Mouse (Mus musculus) liver, embryonic 13.5 days (tissue): ENCODE measurements around the gene Gm5737. TPM values are rescaled to one million over a fixed set of nuclear protein-coding genes. Genes with fewer than 3 reads are reported as not detected.
A peak's percentile ranks its signal among the peaks of the same experiment; 100 is the strongest.

Experiments
- ATAC-seq: fragments of 200-750 bp; cut with Nextera tagmentation; 2 replicates; pipeline ENCODE4 v1.8.0; 2017; ENCODE audit warnings: low read depth, mild to moderate bottlenecking, moderate number of reproducible peaks, moderate library complexity
- DNase-seq: peaks from one replicate; pipeline ENCODE4 v3.0.0; 2022
- H3K27ac ChIP-seq: fragments of 300-500 bp; sonication (generic); 2 replicates; pipeline ENCODE4 v1.5.1; 2015; ENCODE audit warnings: moderate library complexity, mild to moderate bottlenecking, inconsistent platforms
- H3K27me3 ChIP-seq: fragments of 300-500 bp; sonication (generic); 2 replicates; pipeline ENCODE4 v1.6.1; 2015; ENCODE audit warnings: mild to moderate bottlenecking, inconsistent platforms
- H3K36me3 ChIP-seq: fragments of 300-500 bp; sonication (generic); 2 replicates; pipeline ENCODE4 v1.6.1; 2015; ENCODE audit warnings: mild to moderate bottlenecking, inconsistent platforms
- H3K4me1 ChIP-seq: fragments of 300-500 bp; sonication (generic); replicated peaks from 2 replicates; pipeline ENCODE4 v1.6.1; 2015; ENCODE audit warnings: inconsistent platforms
- H3K4me2 ChIP-seq: fragments of 300-500 bp; sonication (generic); 2 replicates; pipeline ENCODE4 v1.6.1; 2015; ENCODE audit warnings: inconsistent platforms, mild to moderate bottlenecking, moderate library complexity
- H3K4me3 ChIP-seq: fragments of 300-500 bp; sonication (generic); replicated peaks from 2 replicates; pipeline ENCODE4 v1.5.1; 2015; ENCODE audit warnings: mild to moderate bottlenecking, inconsistent platforms
- H3K9ac ChIP-seq: fragments of 300-500 bp; sonication (generic); 2 replicates; pipeline ENCODE4 v1.6.1; 2015; ENCODE audit warnings: mild to moderate bottlenecking, inconsistent platforms
- H3K9me3 ChIP-seq: fragments of 300-500 bp; sonication (generic); replicated peaks from 2 replicates; pipeline ENCODE4 v1.6.1; 2016; ENCODE audit warnings: inconsistent platforms
- WGBS: fragments of 180-500 bp; shearing (Covaris S2); methylation state at CpG from one replicate; pipeline ENCODE4 v1.1.7; 2015; ENCODE audit not compliant: insufficient replicate concordance; 5-methylcytosine and 5-hydroxymethylcytosine counted together
- polyA plus RNA-seq: library from polyadenylated mRNA; unstranded; fragments of >200 nt; fragmentation: Nextera tagmentation; extraction: Ambion mirVana; gene quantifications from 2 replicates; pipeline ENCODE4 v1.2.1, GENCODE M21; 2015

The Gm5737 gene
- polyA plus RNA-seq, 1 experiment from 2014 or later: not detected

DNA sequence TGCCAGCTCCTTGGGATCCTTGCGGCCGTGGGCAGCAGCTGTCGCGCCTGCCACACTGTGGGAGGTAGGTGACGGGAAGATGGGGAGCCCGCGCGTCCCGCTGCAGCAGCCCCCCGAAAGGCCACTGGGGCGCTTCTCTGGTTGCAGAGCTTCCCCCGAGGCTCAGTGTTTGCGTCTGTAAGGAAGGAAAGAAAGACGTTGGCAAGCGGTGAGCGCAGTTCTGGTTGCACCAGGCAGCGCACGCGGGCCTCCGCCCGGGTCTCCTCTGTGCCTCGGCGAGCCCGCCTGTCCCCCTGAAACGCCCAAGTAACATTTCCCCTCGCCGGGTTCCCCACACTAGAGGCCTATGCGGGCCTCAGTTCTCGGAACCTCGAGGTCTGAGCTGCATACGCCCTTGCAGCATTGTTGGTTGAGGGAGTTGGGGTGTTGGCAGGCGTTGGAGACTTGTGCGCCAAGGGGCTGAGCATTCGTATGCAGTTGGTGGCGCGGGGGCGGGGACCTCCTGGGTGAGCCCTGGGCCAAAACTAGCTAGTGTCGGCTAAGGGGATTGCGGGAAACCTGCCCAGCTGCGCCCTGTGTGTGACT, 31.0 kb downstream of the Gm5737 start:
- Histone ChIP-seq H3K36me3 (peaks cover 36% of the 10 kb centered on the region), H3K4me1 (peaks cover 64% of the 10 kb centered on the region), H3K27me3 (no peaks in the 10 kb centered on the region), H3K9me3 (no peaks in the 10 kb centered on the region), H3K4me2 (peak overlapping the region; percentile 86), H3K27ac (peak overlapping the region; percentile 98), H3K9ac (peak overlapping the region; percentile 96), H3K4me3 (peak overlapping the region; percentile 94)
- ATAC-seq (peak; percentile 78), DNase-seq (peak; percentile 79)
- WGBS: under 1% methylated on average over 40 of the region's 40 CpGs

DNA sequence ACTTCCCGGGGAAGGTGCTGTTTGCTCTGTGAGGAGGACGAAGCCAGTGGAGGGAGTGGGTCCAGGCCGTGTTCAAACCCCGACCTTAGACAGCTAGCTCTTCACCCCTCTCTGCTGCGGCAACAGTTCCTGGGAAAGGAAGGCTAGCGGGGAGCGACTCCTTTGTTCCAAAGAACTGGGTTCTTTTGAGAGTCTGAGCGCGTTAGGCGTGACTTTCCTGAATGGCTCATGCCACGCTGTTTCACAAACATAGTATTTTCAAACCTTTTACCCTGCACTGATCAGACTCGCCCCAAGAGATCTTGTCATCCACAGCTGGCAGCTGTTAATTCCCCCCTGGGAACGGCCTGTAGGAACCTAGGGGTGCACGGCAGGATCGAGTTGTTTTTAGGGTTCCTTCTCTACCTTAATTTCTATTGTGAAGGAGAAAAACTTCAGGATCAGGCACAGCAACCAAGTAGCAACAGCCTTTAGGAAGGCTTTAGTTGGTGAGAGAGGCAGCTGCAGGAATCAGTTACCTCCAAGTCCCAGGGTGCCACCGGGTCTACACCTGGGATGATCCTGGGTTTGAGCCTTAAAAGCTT, 31.8 kb downstream of the Gm5737 start:
- Histone ChIP-seq H3K4me1 (peaks cover 69% of the 10 kb centered on the region), H3K27me3 (no peaks in the 10 kb centered on the region), H3K4me3 (peak overlapping the region; percentile 94), H3K4me2 (peak overlapping the region; percentile 86), H3K9ac (peak overlapping the region; percentile 96), H3K36me3 (peaks cover 42% of the 10 kb centered on the region), H3K27ac (peak overlapping the region; percentile 98), H3K9me3 (no peaks in the 10 kb centered on the region)
- 5% methylated on average over 16 of the region's 16 CpGs for WGBS
- ATAC-seq (no peak), DNase-seq (no peak)

DNA sequence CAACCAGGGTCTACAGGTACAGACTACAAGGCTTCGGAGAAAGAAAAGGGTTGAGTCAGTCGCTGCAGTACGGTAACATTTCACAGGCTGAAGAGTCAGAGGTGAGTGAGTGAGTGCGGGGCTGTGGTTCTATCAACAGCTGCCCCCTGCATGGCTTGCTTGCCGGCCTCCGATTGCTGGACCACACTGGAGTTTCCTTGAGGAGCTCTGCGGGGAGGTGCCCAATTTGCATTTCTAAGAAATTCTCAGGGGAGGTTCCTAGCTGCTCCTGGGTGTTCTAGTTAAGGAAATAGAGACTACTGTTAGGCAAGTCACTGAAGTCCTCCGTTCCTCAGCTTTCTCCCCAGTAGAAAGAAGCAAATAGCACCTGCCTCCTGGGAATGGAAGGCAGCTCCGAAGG, 32.5 kb downstream of the Gm5737 start:
- Histone ChIP-seq H3K9me3 (no peaks in the 10 kb centered on the region), H3K4me1 (peaks cover 77% of the 10 kb centered on the region), H3K4me3 (peak overlapping the region; percentile 94), H3K4me2 (peak overlapping the region; percentile 86), H3K9ac (peak overlapping the region; percentile 96), H3K36me3 (peaks cover 42% of the 10 kb centered on the region), H3K27ac (peak overlapping the region; percentile 98), H3K27me3 (no peaks in the 10 kb centered on the region)
- WGBS: 52% methylated on average over 9 of the region's 9 CpGs
- DNase-seq: no peak
- no peak for ATAC-seq

DNA sequence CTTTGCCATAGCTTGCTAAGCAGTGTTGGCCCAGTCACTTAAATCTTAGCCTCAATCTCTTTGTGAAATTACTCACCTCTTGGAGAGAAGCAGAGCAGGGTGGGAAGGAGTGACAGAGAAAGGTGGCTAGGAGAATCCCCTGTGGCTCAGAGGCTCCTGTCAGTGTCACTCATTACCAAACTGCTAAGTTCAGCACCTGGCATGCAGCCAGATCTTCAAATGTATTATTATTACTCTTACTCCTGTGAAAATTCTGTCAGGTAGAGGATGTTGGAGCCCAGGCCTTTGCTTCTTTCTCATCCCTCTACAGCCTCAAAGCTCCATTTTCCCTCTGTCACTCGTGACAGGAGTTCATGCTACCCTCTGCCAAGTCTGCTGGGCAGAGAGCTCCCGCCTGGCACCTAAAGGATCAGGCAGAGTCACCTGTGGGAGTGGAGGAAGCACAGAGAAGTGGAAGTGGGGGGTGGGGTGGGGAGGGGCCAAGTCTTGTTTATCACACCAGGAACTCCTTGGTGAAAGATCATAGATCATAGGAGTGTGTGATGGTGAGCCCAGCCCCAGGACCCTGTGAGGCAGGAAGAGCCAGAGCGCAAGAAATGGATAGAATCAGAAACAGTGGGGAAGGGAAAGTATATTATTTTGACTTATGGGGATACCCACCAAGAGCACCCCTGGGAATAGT, 36.8 kb downstream of the Gm5737 start:
- no peak overlapping the region for H3K4me3 ChIP-seq
- peaks cover 97% of the 10 kb centered on the region for H3K4me1 ChIP-seq
- WGBS: 68% methylated on average over 3 of the region's 3 CpGs
- H3K36me3 ChIP-seq: peaks cover 46% of the 10 kb centered on the region
- H3K27me3 ChIP-seq: no peaks in the 10 kb centered on the region
- no peak for DNase-seq
- no peaks in the 10 kb centered on the region for H3K9me3 ChIP-seq
- H3K27ac ChIP-seq: peak overlapping the region; percentile 58
- H3K9ac ChIP-seq: peak overlapping the region; percentile 24
- H3K4me2 ChIP-seq: 0 out of 2 replicates have a peak overlapping the region, but pooled peaks have one; percentile 1
- no peak for ATAC-seq

DNA sequence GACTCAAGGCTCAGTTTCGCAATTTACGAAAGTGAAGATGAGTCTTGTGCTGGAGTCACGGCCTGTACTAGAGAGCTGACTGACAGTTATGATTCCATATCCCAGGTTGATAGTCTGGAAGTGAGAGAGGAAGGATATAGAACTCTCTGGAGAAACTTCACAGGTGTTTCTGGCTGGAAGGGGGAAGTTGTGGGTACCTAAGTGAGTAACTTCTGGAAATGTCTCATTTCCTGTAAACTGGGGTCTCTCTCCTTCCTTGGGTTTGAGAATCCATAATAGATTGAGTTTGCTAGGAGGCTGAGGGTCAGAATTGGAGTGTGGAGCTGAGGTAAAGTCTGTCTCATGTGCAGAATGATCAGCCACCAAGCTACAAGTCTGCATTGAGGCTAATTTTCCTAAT, 38.0 kb downstream of the Gm5737 start:
- Histone ChIP-seq H3K27ac (peak overlapping the region; percentile 87), H3K4me1 (peaks cover 95% of the 10 kb centered on the region), H3K4me2 (peak overlapping the region; percentile 62), H3K27me3 (no peaks in the 10 kb centered on the region), H3K36me3 (peaks cover 38% of the 10 kb centered on the region), H3K9me3 (no peaks in the 10 kb centered on the region), H3K9ac (peak overlapping the region; percentile 70), H3K4me3 (no peak overlapping the region)
- DNase-seq: no peak
- WGBS: 84% methylated on average over 3 of the region's 3 CpGs
- no peak for ATAC-seq

DNA sequence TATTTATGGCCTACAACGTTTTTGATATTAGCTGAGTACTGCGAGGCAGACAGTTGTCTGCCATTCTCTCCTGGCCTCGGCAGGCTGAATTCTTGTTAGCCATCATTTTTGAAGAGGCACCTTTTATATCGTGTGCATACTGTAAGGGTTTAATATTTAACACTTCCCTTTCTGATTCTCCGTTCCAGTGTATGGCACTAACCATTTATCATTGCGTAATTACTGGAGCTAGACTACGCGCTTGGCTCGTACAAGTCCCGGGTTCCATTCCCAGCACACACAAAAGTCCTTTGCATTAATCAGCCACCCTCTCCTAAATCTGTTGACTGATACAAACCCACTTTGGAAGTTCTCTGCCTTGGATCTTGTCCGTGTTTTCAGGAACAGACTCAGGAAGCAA, 47.7 kb downstream of the Gm5737 start:
- 77% methylated on average over 11 of the region's 11 CpGs for WGBS
- Histone ChIP-seq H3K27me3 (no peaks in the 10 kb centered on the region), H3K9me3 (no peaks in the 10 kb centered on the region), H3K4me1 (peaks cover 90% of the 10 kb centered on the region), H3K36me3 (peaks cover 35% of the 10 kb centered on the region), H3K4me2 (no peak overlapping the region), H3K4me3 (no peak overlapping the region), H3K27ac (peak overlapping the region; percentile 99), H3K9ac (peak overlapping the region; percentile 78; the same call in 1 of the 2 replicates)
- DNase-seq (no peak), ATAC-seq (no peak)

DNA sequence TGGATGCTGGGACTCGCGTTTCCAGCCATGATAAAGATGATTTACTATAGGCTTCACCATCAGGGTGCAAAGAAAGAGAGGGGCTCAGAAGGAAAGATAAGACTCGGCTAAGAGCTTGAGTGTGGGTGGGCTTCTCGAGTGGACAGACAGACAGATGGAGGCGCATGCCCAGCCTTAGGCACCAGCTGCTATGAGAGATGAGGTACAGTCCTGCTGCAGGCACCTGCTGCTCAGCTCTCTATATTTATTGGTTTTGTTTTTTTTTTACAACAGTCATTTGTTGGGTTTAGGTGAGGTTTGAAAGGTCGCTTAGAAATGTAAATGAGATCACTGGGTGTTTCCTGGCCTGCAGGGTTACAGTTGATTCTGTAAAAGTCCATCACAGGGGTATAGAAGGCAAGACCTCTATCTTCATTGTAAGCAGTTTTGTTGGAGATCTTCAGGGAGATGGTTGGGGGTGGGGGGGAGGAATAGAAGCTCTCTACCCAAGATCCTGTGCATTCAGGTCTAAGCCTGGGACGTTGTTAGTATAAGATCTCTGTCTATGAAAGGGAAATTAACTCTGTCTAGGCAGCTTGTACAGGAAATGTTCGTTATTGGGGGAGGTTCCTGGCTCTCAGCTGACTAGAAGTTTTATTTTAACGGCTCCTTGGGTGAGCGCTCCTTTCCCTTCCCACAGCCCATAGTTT, 48.8 kb downstream of the Gm5737 start:
- peak overlapping the region; percentile 68 for H3K4me2 ChIP-seq
- H3K36me3 ChIP-seq: peaks cover 35% of the 10 kb centered on the region
- H3K9me3 ChIP-seq: no peaks in the 10 kb centered on the region
- H3K27ac ChIP-seq: peak overlapping the region; percentile 99
- peak overlapping the region; percentile 22 for H3K4me3 ChIP-seq
- 27% methylated on average over 10 of the region's 10 CpGs for WGBS
- H3K4me1 ChIP-seq: peaks cover 90% of the 10 kb centered on the region
- no peak for ATAC-seq
- H3K9ac ChIP-seq: peak overlapping the region; percentile 78
- DNase-seq: no peak
- H3K27me3 ChIP-seq: no peaks in the 10 kb centered on the region

DNA sequence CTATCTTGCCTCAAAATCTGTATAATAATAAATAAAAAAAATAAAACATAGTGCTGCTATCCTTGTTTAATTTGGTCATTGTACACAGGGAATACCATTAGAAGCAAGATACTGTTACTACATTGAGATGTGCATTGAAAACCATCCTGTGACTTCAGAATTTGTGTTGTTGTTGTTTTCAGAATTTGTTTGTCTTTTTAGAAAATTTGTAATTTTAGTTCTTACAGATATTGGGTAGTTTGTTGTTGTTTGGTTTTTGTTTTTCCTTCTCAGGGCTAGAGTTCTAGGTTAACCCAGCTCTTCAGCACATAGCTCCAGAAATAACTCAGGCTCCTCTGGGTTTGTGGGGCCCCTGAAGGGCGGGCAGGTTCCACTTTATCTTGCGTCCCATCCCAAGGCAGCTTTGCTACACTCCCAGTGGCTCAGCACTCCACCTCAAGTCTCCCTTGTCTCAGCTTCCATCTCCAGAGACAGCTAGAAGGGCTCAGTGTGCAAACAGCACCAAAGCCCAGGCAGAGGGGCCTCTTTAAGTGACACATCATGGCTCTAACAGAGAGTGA, 49.4 kb downstream of the Gm5737 start:
- peak overlapping the region; percentile 33 for H3K4me3 ChIP-seq
- H3K9me3 ChIP-seq: no peaks in the 10 kb centered on the region
- no peaks in the 10 kb centered on the region for H3K27me3 ChIP-seq
- H3K36me3 ChIP-seq: peaks cover 35% of the 10 kb centered on the region
- H3K4me1 ChIP-seq: peaks cover 90% of the 10 kb centered on the region
- peak; percentile 82 for DNase-seq
- WGBS: 10% methylated on average over 2 of the region's 2 CpGs
- H3K27ac ChIP-seq: peak overlapping the region; percentile 99
- H3K4me2 ChIP-seq: peak overlapping the region; percentile 68
- peak; percentile 92 for ATAC-seq
- peak overlapping the region; percentile 78 for H3K9ac ChIP-seq

DNA sequence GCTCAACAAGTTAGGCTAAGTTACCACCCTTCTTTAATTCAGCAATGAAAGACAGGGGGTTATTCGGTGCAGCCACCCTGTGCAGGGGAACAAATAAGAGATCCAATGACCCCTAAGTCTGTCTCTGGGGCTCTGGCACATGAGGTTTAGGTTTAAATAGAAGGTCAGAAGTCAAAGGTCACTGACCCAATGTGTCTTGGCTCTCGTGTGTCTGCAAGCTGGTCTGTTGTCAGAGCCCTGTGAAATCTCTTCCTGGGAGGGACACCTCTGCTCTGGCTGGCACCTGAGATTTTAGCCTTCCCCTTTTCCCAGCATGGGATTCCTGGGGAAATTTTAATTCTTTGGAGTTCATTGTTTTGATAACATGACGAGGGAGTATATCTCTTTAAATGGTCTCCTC, 50.0 kb downstream of the Gm5737 start:
- peak overlapping the region; percentile 33 for H3K4me3 ChIP-seq
- ATAC-seq: no peak

DNA sequence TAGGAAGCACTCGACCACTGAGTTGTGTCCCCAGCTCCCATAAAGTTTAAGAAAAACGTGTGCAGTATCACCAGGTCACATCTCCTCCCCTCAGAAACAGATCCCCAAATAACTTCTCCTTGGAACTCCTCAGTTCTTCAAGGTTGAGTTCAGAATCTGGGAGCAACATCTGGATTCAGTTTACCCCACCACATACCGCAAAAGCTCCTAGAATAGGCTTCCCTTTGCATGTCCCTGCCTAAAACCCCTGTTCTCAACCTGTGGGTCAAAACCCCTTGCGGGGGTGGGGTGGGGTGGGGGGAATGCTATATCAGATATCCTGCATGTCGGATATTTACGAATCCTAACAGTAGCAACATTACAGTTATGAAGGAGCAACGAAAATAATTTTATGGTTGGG, 50.5 kb downstream of the Gm5737 start:
- Histone ChIP-seq H3K9ac (peak overlapping the region; percentile 78), H3K36me3 (peaks cover 41% of the 10 kb centered on the region), H3K4me2 (peak overlapping the region; percentile 68), H3K27ac (peak overlapping the region; percentile 99), H3K4me1 (peaks cover 92% of the 10 kb centered on the region), H3K27me3 (no peaks in the 10 kb centered on the region), H3K9me3 (no peaks in the 10 kb centered on the region), H3K4me3 (peak overlapping the region; percentile 33; the same call in 1 of the 2 replicates)
- no peak for ATAC-seq
- DNase-seq: no peak
- 60% methylated on average over 7 of the region's 7 CpGs for WGBS

More for the DNA sequence above, 50.0 kb downstream of the Gm5737 start:
- no peak for DNase-seq
- Histone ChIP-seq H3K36me3 (peaks cover 39% of the 10 kb centered on the region), H3K9me3 (no peaks in the 10 kb centered on the region), H3K4me1 (peaks cover 90% of the 10 kb centered on the region), H3K27me3 (no peaks in the 10 kb centered on the region), H3K4me2 (peak overlapping the region; percentile 68), H3K27ac (peak overlapping the region; percentile 99), H3K9ac (peak overlapping the region; percentile 78)
- WGBS: 31% methylated on average over 3 of the region's 3 CpGs

DNA sequence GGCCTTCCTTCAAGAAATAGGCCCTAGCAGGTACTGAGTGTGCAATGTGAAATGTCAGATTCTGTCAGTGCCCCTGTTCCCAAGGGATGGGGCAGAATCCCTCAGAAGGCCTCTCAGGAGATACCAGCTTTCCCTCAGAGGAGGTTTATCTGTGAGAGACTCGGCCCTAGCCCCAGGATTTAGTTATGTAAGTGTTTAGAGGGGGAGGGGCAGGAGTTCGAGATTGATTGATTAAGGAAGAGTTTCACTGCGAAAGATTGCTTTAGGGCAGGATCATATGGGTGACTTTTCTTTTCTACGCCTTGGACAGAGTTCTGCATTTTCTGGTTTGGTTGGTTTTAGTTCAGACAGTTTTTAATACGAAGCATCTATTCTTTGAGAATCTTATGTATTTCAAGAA, 51.3 kb downstream of the Gm5737 start:
- H3K4me2 ChIP-seq: peak overlapping the region; percentile 68
- 41% methylated on average over 5 of the region's 5 CpGs for WGBS
- H3K9ac ChIP-seq: peak overlapping the region; percentile 78

More for the DNA sequence above, 51.3 kb downstream of the Gm5737 start:
- Histone ChIP-seq H3K27me3 (no peaks in the 10 kb centered on the region), H3K27ac (peak overlapping the region; percentile 99), H3K36me3 (peaks cover 33% of the 10 kb centered on the region), H3K9me3 (no peaks in the 10 kb centered on the region), H3K4me1 (peaks cover 92% of the 10 kb centered on the region), H3K4me3 (no peak overlapping the region)
- DNase-seq (no peak), ATAC-seq (no peak)
